Mouse (Mus musculus) left cerebral cortex, postnatal 4 days (tissue): ENCODE measurements around the gene Mier2. TPM values are rescaled to one million over a fixed set of nuclear protein-coding genes. Genes with fewer than 3 reads are reported as not detected.

Source experiments
- DNase-seq: peaks from one replicate; pipeline ENCODE4 v3.0.0-alpha.2; 2022
- intact Hi-C: fragments of 180-260 bp; cut with DNase I; formaldehyde crosslinking; loops from one replicate; pipeline ENCODE4 v1.15.1; 2025
- total RNA-seq, 2 experiments: library from RNA; stranded (reverse); gene quantifications; 2 replicates each; pipeline ENCODE4 v1.2.3; 2021

Mier2 gene
- 10 to 100 TPM; 51.2 to 56.5 TPM for total RNA-seq

GRCm38 (mm10) chr10:79554330-79555237, at the start of gene Mier2:
TSS of gene Mier2 (minus strand) at chr10:79555199.
- intact Hi-C loops = no loop called here

GRCm38 (mm10) chr10:79597936-79598230, 42.9 kb upstream of the Mier2 start:
- no peak for DNase-seq
- intact Hi-C loops = loop anchor here (2.0 to 5.0 kb wide), 2 partner anchors 49 to 71 kb away; partner anchors contain the start of genes Odf3l2 and Tpgs1

More at GRCm38 (mm10) chr10:79554330-79555237, at the start of gene Mier2:
- DNase-seq = peak; percentile 83

GRCm38 (mm10) chr10:79597051-79597935, 42.3 kb upstream of the Mier2 start:
- DNase-seq = peak; percentile 47
- intact Hi-C loops = loop anchor here (2.0 to 5.0 kb wide), 2 partner anchors 50 to 72 kb away; partner anchors contain the start of genes Odf3l2 and Tpgs1

GRCm38 (mm10) chr10:79595590-79595929, 40.6 kb upstream of the Mier2 start:
- intact Hi-C loops = loop anchor here (5.0 kb wide), 1 partner anchor 52 kb away; the partner anchor contains the start of gene Odf3l2
- no peak for DNase-seq

GRCm38 (mm10) chr10:79594872-79595589, 40.0 kb upstream of the Mier2 start:
- peak; percentile 63 for DNase-seq
- intact Hi-C loops = loop anchor here (5.0 kb wide), 1 partner anchor 52 kb away; the partner anchor contains the start of gene Odf3l2

GRCm38 (mm10) chr10:79594111-79594510, 39.1 kb upstream of the Mier2 start:
- intact Hi-C loops = no loop called here
- no peak for DNase-seq

GRCm38 (mm10) chr10:79590702-79591101, 35.7 kb upstream of the Mier2 start:
- DNase-seq = no peak
- intact Hi-C loops = no loop called here

- intact Hi-C loops = no loop called here
Observed at GRCm38 (mm10) chr10:79587752-79588126, 32.7 kb upstream of the Mier2 start.

GRCm38 (mm10) chr10:79587061-79587751, 32.2 kb upstream of the Mier2 start, which contains the start of gene Theg:
TSS of gene Theg (minus strand) at chr10:79587331.
- intact Hi-C loops = no loop called here

More at GRCm38 (mm10) chr10:79587752-79588126, 32.7 kb upstream of the Mier2 start:
- no peak for DNase-seq

GRCm38 (mm10) chr10:79586243-79586642, 31.2 kb upstream of the Mier2 start:
- intact Hi-C loops = no loop called here
- DNase-seq = no peak

More at GRCm38 (mm10) chr10:79587061-79587751, 32.2 kb upstream of the Mier2 start, which contains the start of gene Theg:
- no peak for DNase-seq

- intact Hi-C loops = no loop called here
- DNase-seq = no peak
Observed at GRCm38 (mm10) chr10:79585723-79586122, 30.7 kb upstream of the Mier2 start.

- intact Hi-C loops = no loop called here
- no peak for DNase-seq
Observed at GRCm38 (mm10) chr10:79585136-79585535, 30.1 kb upstream of the Mier2 start.

GRCm38 (mm10) chr10:79584426-79584825, 29.4 kb upstream of the Mier2 start:
- DNase-seq = no peak
- intact Hi-C loops = no loop called here

- intact Hi-C loops = no loop called here
- DNase-seq = no peak
Observed at GRCm38 (mm10) chr10:79584021-79584420, 29.0 kb upstream of the Mier2 start.

GRCm38 (mm10) chr10:79581501-79581900, 26.5 kb upstream of the Mier2 start:
- intact Hi-C loops = no loop called here
- no peak for DNase-seq

- intact Hi-C loops = no loop called here
- peak; percentile 84 for DNase-seq
Observed at GRCm38 (mm10) chr10:79580811-79581210, 25.8 kb upstream of the Mier2 start.

- DNase-seq = no peak
- intact Hi-C loops = no loop called here
Observed at GRCm38 (mm10) chr10:79580356-79580755, 25.4 kb upstream of the Mier2 start.

GRCm38 (mm10) chr10:79579781-79580180, 24.8 kb upstream of the Mier2 start:
- intact Hi-C loops = no loop called here
- peak; percentile 47 for DNase-seq

- DNase-seq = no peak
Observed at GRCm38 (mm10) chr10:79578891-79579290, 23.9 kb upstream of the Mier2 start.

GRCm38 (mm10) chr10:79578276-79578675, 23.3 kb upstream of the Mier2 start:
- no peak for DNase-seq
- intact Hi-C loops = no loop called here

More at GRCm38 (mm10) chr10:79578891-79579290, 23.9 kb upstream of the Mier2 start:
- intact Hi-C loops = no loop called here
